Mouse (Mus musculus) kidney, embryonic 14.5 days (tissue): ENCODE data around the gene Zbtb42. TPM values are rescaled to one million over a fixed set of nuclear protein-coding genes. Genes with fewer than 3 reads are reported as not detected.

Source experiments
- ATAC-seq: fragments of 200-750 bp; cut with Nextera tagmentation; 2 replicates; pipeline ENCODE4 v1.8.0; 2017; ENCODE audit warnings: moderate number of reproducible peaks, mild to moderate bottlenecking, moderate TSS enrichment, moderate library complexity; ENCODE audit not compliant: low FRiP score, low TSS enrichment
- H3K27ac ChIP-seq: fragments of 300-500 bp; sonication (generic); 2 replicates; pipeline ENCODE4 v1.5.1; 2014; ENCODE audit warnings: low read depth, mild to moderate bottlenecking, low read length, moderate library complexity, mixed read lengths
- H3K27me3 ChIP-seq: fragments of 300-500 bp; sonication (generic); 2 replicates; pipeline ENCODE4 v1.6.1; 2014; ENCODE audit warnings: mild to moderate bottlenecking, low read length; ENCODE audit not compliant: control insufficient read depth, insufficient read depth
- H3K36me3 ChIP-seq: fragments of 300-500 bp; sonication (generic); 2 replicates; pipeline ENCODE4 v1.6.1; 2014; ENCODE audit warnings: low read length, mixed read lengths; ENCODE audit not compliant: control insufficient read depth, insufficient read depth
- H3K4me1 ChIP-seq: fragments of 300-500 bp; sonication (generic); 2 replicates; pipeline ENCODE4 v1.6.1; 2014; ENCODE audit warnings: low read length, mixed read lengths; ENCODE audit not compliant: control insufficient read depth, insufficient read depth
- H3K4me2 ChIP-seq: fragments of 300-500 bp; sonication (generic); replicated peaks from 2 replicates; pipeline ENCODE4 v1.6.1; 2014; ENCODE audit warnings: low read depth, mild to moderate bottlenecking, low read length
- H3K4me3 ChIP-seq: fragments of 300-500 bp; sonication (generic); 2 replicates; pipeline ENCODE4 v1.5.1; 2014; ENCODE audit warnings: mild to moderate bottlenecking, low read length
- H3K9ac ChIP-seq: fragments of 300-500 bp; sonication (generic); 2 replicates; pipeline ENCODE4 v1.6.1; 2014; ENCODE audit warnings: low read depth, mild to moderate bottlenecking, low read length, moderate library complexity
- H3K9me3 ChIP-seq: fragments of 300-500 bp; sonication (generic); 2 replicates; pipeline ENCODE4 v1.6.1; 2016; ENCODE audit warnings: low read length; ENCODE audit not compliant: control insufficient read depth
- WGBS: fragments of 180-500 bp; shearing (Covaris S2); extraction: QIAGEN DNeasy Blood & Tissue Kit; methylation state at CpG from one replicate; pipeline ENCODE4 v1.1.7; 2014; 5-methylcytosine and 5-hydroxymethylcytosine counted together
- polyA plus RNA-seq: library from polyadenylated mRNA; unstranded; fragments of >200 nt; fragmentation: Nextera tagmentation; extraction: Ambion mirVana; gene quantifications from 2 replicates; pipeline ENCODE4 v1.2.1, GENCODE M21; 2014

Zbtb42 gene
- polyA plus RNA-seq, 1 experiment from 2014 or later, result 5.7 TPM

GRCm38 (mm10) chr12:112717140-112717539 is 38.5 kb downstream of the Zbtb42 start:
- no peaks in the 10 kb centered on the region; the same call in 1 of the 2 replicates for H3K36me3 ChIP-seq
- no peak overlapping the region for H3K4me3 ChIP-seq
- WGBS, result 36% methylated on average over 7 of the region's 7 CpGs

GRCm38 (mm10) chr12:112718995-112719394 is 40.4 kb downstream of the Zbtb42 start:
- H3K27ac ChIP-seq, result no peak overlapping the region
- 0 out of 2 replicates have a peak, but pooled peaks cover 3% of the 10 kb centered on the region for H3K27me3 ChIP-seq
- no peak for ATAC-seq

More at GRCm38 (mm10) chr12:112717140-112717539, 38.5 kb downstream of the Zbtb42 start:
- H3K27ac ChIP-seq, result no peak overlapping the region
- peaks cover 18% of the 10 kb centered on the region for H3K4me1 ChIP-seq
- H3K4me2 ChIP-seq, result no peak overlapping the region
- H3K27me3 ChIP-seq, result no peaks in the 10 kb centered on the region
- no peaks in the 10 kb centered on the region for H3K9me3 ChIP-seq
- no peak overlapping the region for H3K9ac ChIP-seq
- no peak for ATAC-seq

GRCm38 (mm10) chr12:112720216-112720615 is 41.6 kb downstream of the Zbtb42 start, which contains the start of gene Cep170b:
TSS of gene Cep170b (plus strand) at chr12:112720455.
- Histone ChIP-seq H3K27ac (peak within 1 kb of the TSS; percentile 91), H3K4me1 (peaks cover 31% of the 10 kb centered on the region), H3K36me3 (no peaks in the 10 kb centered on the region; the same call in 1 of the 2 replicates), H3K27me3 (0 out of 2 replicates have a peak, but pooled peaks cover 3% of the 10 kb centered on the region), H3K4me2 (peak within 1 kb of the TSS; percentile 82), H3K9me3 (no peaks in the 10 kb centered on the region), H3K9ac (peak within 1 kb of the TSS; percentile 70), H3K4me3 (peak within 1 kb of the TSS; percentile 72)
- ATAC-seq, result no peak
- WGBS, result 43% methylated on average over 6 of the region's 6 CpGs

More at GRCm38 (mm10) chr12:112718995-112719394, 40.4 kb downstream of the Zbtb42 start:
- Histone ChIP-seq H3K9me3 (no peaks in the 10 kb centered on the region), H3K4me2 (no peak overlapping the region), H3K4me3 (no peak overlapping the region), H3K4me1 (peaks cover 29% of the 10 kb centered on the region), H3K36me3 (no peaks in the 10 kb centered on the region; the same call in 1 of the 2 replicates), H3K9ac (no peak overlapping the region)
- 28% methylated on average over 5 of the region's 5 CpGs for whole genome bisulfite sequencing

GRCm38 (mm10) chr12:112720890-112721423 is 42.3 kb downstream of the Zbtb42 start:
- ATAC-seq, result no peak
- H3K4me1 ChIP-seq, result peaks cover 31% of the 10 kb centered on the region
- 41% methylated on average over 12 of the region's 12 CpGs for WGBS
- no peaks in the 10 kb centered on the region; the same call in 1 of the 2 replicates for H3K36me3 ChIP-seq
- H3K9ac ChIP-seq, result peak overlapping the region; percentile 70
- peak overlapping the region; percentile 91 for H3K27ac ChIP-seq
- H3K4me2 ChIP-seq, result peak overlapping the region; percentile 82
- H3K9me3 ChIP-seq, result no peaks in the 10 kb centered on the region
- H3K27me3 ChIP-seq, result 0 out of 2 replicates have a peak, but pooled peaks cover 3% of the 10 kb centered on the region
- peak overlapping the region; percentile 72 for H3K4me3 ChIP-seq

GRCm38 (mm10) chr12:112721424-112722239 is 43.0 kb downstream of the Zbtb42 start:
- 2% methylated on average over 43 of the region's 69 CpGs for WGBS
- H3K36me3 ChIP-seq, result no peaks in the 10 kb centered on the region; the same call in 1 of the 2 replicates
- H3K27me3 ChIP-seq, result 0 out of 2 replicates have a peak, but pooled peaks cover 3% of the 10 kb centered on the region
- peak overlapping the region; percentile 82 for H3K4me2 ChIP-seq
- peak overlapping the region; percentile 72 for H3K4me3 ChIP-seq
- H3K27ac ChIP-seq, result peak overlapping the region; percentile 91
- peak; percentile 67 for ATAC-seq
- H3K9me3 ChIP-seq, result no peaks in the 10 kb centered on the region
- peak overlapping the region; percentile 70 for H3K9ac ChIP-seq
- H3K4me1 ChIP-seq, result peaks cover 31% of the 10 kb centered on the region

- Histone ChIP-seq H3K4me2 (peak overlapping the region; percentile 82), H3K27me3 (0 out of 2 replicates have a peak, but pooled peaks cover 3% of the 10 kb centered on the region), H3K4me3 (peak overlapping the region; percentile 72), H3K4me1 (peaks cover 31% of the 10 kb centered on the region), H3K36me3 (no peaks in the 10 kb centered on the region; the same call in 1 of the 2 replicates), H3K27ac (peak overlapping the region; percentile 57; the same call in 1 of the 2 replicates), H3K9ac (peak overlapping the region; percentile 70), H3K9me3 (no peaks in the 10 kb centered on the region)
- ATAC-seq, result peak; percentile 36
- WGBS, result under 1% methylated on average over 52 of the region's 75 CpGs
These were observed 43.8 kb downstream of the Zbtb42 start for GRCm38 (mm10) chr12:112722240-112723027.

GRCm38 (mm10) chr12:112723028-112723330 is 44.4 kb downstream of the Zbtb42 start:
- ATAC-seq, result peak; percentile 8; the same call in 1 of the 2 replicates
- no peak overlapping the region for H3K27ac ChIP-seq
- H3K4me1 ChIP-seq, result peaks cover 31% of the 10 kb centered on the region
- WGBS, result 14% methylated on average over 5 of the region's 5 CpGs
- no peaks in the 10 kb centered on the region; the same call in 1 of the 2 replicates for H3K36me3 ChIP-seq
- H3K4me2 ChIP-seq, result peak overlapping the region; percentile 82
- H3K9me3 ChIP-seq, result no peaks in the 10 kb centered on the region
- H3K27me3 ChIP-seq, result 0 out of 2 replicates have a peak, but pooled peaks cover 3% of the 10 kb centered on the region
- H3K9ac ChIP-seq, result peak overlapping the region; percentile 70; the same call in 1 of the 2 replicates
- H3K4me3 ChIP-seq, result peak overlapping the region; percentile 72

GRCm38 (mm10) chr12:112723445-112723844 is 44.8 kb downstream of the Zbtb42 start:
- Histone ChIP-seq H3K27me3 (0 out of 2 replicates have a peak, but pooled peaks cover 3% of the 10 kb centered on the region), H3K27ac (no peak overlapping the region), H3K4me3 (peak overlapping the region; percentile 72), H3K36me3 (no peaks in the 10 kb centered on the region; the same call in 1 of the 2 replicates), H3K9me3 (no peaks in the 10 kb centered on the region), H3K9ac (peak overlapping the region; percentile 12; the same call in 1 of the 2 replicates), H3K4me1 (peaks cover 31% of the 10 kb centered on the region), H3K4me2 (peak overlapping the region; percentile 82)
- no peak for ATAC-seq
- 91% methylated on average over 6 of the region's 6 CpGs for WGBS
